Mouse (Mus musculus) neural tube, embryonic 12.5 days (tissue): ENCODE measurements around the gene Olfr1357. TPM values are rescaled to one million over a fixed set of nuclear protein-coding genes. Genes with fewer than 3 reads are reported as not detected.

Experiments
- ATAC-seq: fragments of 200-750 bp; cut with Nextera tagmentation; 2 replicates; pipeline ENCODE4 v1.8.0; 2017; ENCODE audit warnings: low read depth, mild to moderate bottlenecking, moderate TSS enrichment, moderate library complexity; ENCODE audit not compliant: low FRiP score
- H3K27ac ChIP-seq: fragments of 300-500 bp; sonication (generic); 2 replicates; pipeline ENCODE4 v1.5.1; 2016
- H3K27me3 ChIP-seq: fragments of 300-500 bp; sonication (generic); replicated peaks from 2 replicates; pipeline ENCODE4 v1.6.1; 2016; ENCODE audit warnings: mild to moderate bottlenecking
- H3K36me3 ChIP-seq: fragments of 300-500 bp; sonication (generic); 2 replicates; pipeline ENCODE4 v1.6.1; 2016; ENCODE audit warnings: mild to moderate bottlenecking
- H3K4me1 ChIP-seq: fragments of 300-500 bp; sonication (generic); 2 replicates; pipeline ENCODE4 v1.6.1; 2016
- H3K4me2 ChIP-seq: fragments of 300-500 bp; sonication (generic); replicated peaks from 2 replicates; pipeline ENCODE4 v1.6.1; 2016; ENCODE audit warnings: mild to moderate bottlenecking
- H3K4me3 ChIP-seq: fragments of 300-500 bp; sonication (generic); 2 replicates; pipeline ENCODE4 v1.5.1; 2016
- H3K9ac ChIP-seq: fragments of 300-500 bp; sonication (generic); 2 replicates; pipeline ENCODE4 v1.6.1; 2016; ENCODE audit warnings: mild to moderate bottlenecking
- H3K9me3 ChIP-seq: fragments of 300-500 bp; sonication (generic); 2 replicates; pipeline ENCODE4 v1.6.1; 2016; ENCODE audit warnings: mild to moderate bottlenecking
- WGBS: fragments of 180-500 bp; shearing (Covaris S2); methylation state at CpG from one replicate; pipeline ENCODE4 v1.1.7; 2016; 5-methylcytosine and 5-hydroxymethylcytosine counted together
- polyA plus RNA-seq: library from polyadenylated mRNA; unstranded; fragments of >200 nt; fragmentation: Nextera tagmentation; extraction: Ambion mirVana; gene quantifications from 2 replicates; pipeline ENCODE4 v1.2.1, GENCODE M21; 2016

Olfr1357 gene
- polyA plus RNA-seq, 1 experiment from 2014 or later: not detected

- 90% methylated on average over 4 of the region's 4 CpGs for WGBS
- Histone ChIP-seq H3K27me3 (no peaks in the 10 kb centered on the region), H3K9ac (no peak overlapping the region), H3K4me3 (no peak overlapping the region), H3K4me1 (peaks cover 9% of the 10 kb centered on the region; the same call in 1 of the 2 replicates), H3K9me3 (no peaks in the 10 kb centered on the region), H3K36me3 (peaks cover 10% of the 10 kb centered on the region; the same call in 1 of the 2 replicates), H3K4me2 (no peak overlapping the region), H3K27ac (no peak overlapping the region)
- no peak for ATAC-seq
These were observed 25.0 kb downstream of the Olfr1357 start for GRCm38 (mm10) chr10:78592856-78593379.

DNA sequence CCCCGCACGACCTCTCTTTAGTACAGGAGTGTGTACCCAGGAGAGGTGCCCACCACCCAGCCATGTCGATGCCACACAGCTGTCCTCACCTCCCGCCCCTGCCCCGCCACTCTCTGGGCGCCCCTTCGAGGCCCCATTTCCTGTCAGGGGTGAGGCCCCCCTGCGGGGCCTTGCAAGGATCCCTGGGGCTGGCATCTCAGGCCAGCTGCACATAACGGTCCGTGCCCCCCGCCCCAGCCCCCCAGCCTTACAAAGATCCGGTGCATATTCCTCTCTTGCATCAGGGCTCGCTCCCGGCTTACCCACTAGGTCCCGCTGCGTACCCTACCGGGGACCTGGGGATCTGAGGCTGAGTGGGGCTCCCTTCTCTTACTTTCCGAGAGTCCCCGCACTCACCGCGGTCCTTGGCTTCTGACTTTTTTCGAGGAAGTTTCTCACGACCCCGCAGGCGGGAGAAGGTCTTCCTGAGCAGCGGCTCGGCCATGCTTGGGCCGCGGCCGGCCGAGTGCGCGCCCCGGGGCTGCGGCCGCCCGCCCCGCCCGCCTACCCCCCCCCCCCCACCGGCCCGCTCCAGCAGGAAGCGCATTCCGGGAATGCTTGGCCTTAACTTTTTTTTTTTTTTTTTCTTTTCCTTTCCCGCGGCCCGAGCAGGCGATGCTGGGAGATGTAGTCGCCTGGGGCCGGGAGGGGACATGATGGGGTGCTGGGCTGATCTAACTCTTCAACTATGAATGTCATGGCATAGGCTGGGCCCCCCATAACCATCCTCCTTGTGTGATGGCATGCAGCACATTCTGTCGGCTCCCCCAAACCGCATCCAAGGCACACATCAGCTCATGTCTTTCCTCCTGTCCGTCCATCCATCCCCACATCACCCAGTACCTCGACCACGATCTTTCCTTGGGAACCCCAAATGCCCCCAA lies 26.2 kb downstream of the Olfr1357 start, which contains the start of gene Syde1:
TSS of gene Syde1 (minus strand) at position 559 of the 923 bp plus-strand sequence.
- H3K4me1 ChIP-seq: peaks cover 9% of the 10 kb centered on the region; the same call in 1 of the 2 replicates
- no peak within 1 kb of the TSS for H3K27ac ChIP-seq
- no peaks in the 10 kb centered on the region for H3K9me3 ChIP-seq
- peaks cover 16% of the 10 kb centered on the region; the same call in 1 of the 2 replicates for H3K36me3 ChIP-seq
- H3K4me2 ChIP-seq: peak within 1 kb of the TSS; percentile 85
- H3K27me3 ChIP-seq: no peaks in the 10 kb centered on the region
- peak within 1 kb of the TSS; percentile 57 for H3K4me3 ChIP-seq
- WGBS: 4% methylated on average over 43 of the region's 54 CpGs
- peak; percentile 72 for ATAC-seq
- H3K9ac ChIP-seq: peak within 1 kb of the TSS; percentile 65

GRCm38 (mm10) chr10:78590744-78591143 lies 27.1 kb downstream of the Olfr1357 start:
- WGBS: 48% methylated on average over 9 of the region's 9 CpGs
- peak overlapping the region; percentile 85 for H3K4me2 ChIP-seq
- H3K4me1 ChIP-seq: peaks cover 9% of the 10 kb centered on the region; the same call in 1 of the 2 replicates
- peak overlapping the region; percentile 57 for H3K4me3 ChIP-seq
- no peak overlapping the region for H3K27ac ChIP-seq
- H3K36me3 ChIP-seq: peaks cover 25% of the 10 kb centered on the region
- H3K9ac ChIP-seq: peak overlapping the region; percentile 65
- no peaks in the 10 kb centered on the region for H3K27me3 ChIP-seq
- ATAC-seq: no peak
- no peaks in the 10 kb centered on the region for H3K9me3 ChIP-seq

DNA sequence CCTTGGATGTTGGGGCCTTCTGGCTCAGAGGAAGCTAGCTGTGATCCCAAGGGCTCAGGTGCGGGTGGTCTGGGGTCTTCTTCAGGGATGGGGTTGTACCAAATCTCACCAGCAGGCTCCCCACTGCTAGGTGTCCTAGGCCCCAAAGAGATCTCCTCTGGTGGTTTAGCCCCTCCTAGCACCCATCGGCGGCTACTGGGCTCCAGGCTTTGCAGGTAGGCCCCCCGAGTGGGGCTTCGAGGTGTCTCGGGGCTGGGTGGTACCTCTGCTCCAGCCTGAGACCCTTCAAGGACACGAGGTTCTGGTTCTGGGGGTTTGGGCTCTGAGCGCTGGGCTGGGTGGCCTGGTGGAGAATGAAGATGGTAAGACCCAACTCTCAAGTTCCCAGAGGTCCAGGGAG lies 28.0 kb downstream of the Olfr1357 start:
- ATAC-seq: no peak
- Histone ChIP-seq H3K27me3 (no peaks in the 10 kb centered on the region), H3K4me2 (no peak overlapping the region; the same call in 1 of the 2 replicates), H3K36me3 (peaks cover 33% of the 10 kb centered on the region), H3K9me3 (no peaks in the 10 kb centered on the region), H3K4me3 (no peak overlapping the region), H3K4me1 (peaks cover 9% of the 10 kb centered on the region; the same call in 1 of the 2 replicates), H3K9ac (no peak overlapping the region), H3K27ac (no peak overlapping the region)
- WGBS: 96% methylated on average over 8 of the region's 8 CpGs

- H3K9me3 ChIP-seq: no peaks in the 10 kb centered on the region
- no peak overlapping the region for H3K9ac ChIP-seq
- H3K4me1 ChIP-seq: peaks cover 9% of the 10 kb centered on the region; the same call in 1 of the 2 replicates
- H3K4me2 ChIP-seq: no peak overlapping the region
- ATAC-seq: no peak
- H3K27me3 ChIP-seq: no peaks in the 10 kb centered on the region
- no peak overlapping the region for H3K27ac ChIP-seq
- no peak overlapping the region for H3K4me3 ChIP-seq
- 95% methylated on average over 18 of the region's 18 CpGs for WGBS
- H3K36me3 ChIP-seq: peaks cover 39% of the 10 kb centered on the region
These were observed 28.6 kb downstream of the Olfr1357 start for GRCm38 (mm10) chr10:78589291-78589690.

GRCm38 (mm10) chr10:78586026-78586425 lies 31.8 kb downstream of the Olfr1357 start:
- Histone ChIP-seq H3K4me3 (no peak overlapping the region), H3K9ac (no peak overlapping the region), H3K9me3 (no peaks in the 10 kb centered on the region), H3K4me2 (no peak overlapping the region), H3K27me3 (no peaks in the 10 kb centered on the region), H3K27ac (no peak overlapping the region), H3K36me3 (peaks cover 61% of the 10 kb centered on the region), H3K4me1 (peaks cover 5% of the 10 kb centered on the region; the same call in 1 of the 2 replicates)
- 95% methylated on average over 13 of the region's 13 CpGs for WGBS
- no peak for ATAC-seq

GRCm38 (mm10) chr10:78585606-78586005 lies 32.3 kb downstream of the Olfr1357 start:
- no peak overlapping the region for H3K27ac ChIP-seq
- no peak overlapping the region for H3K4me3 ChIP-seq
- peaks cover 5% of the 10 kb centered on the region; the same call in 1 of the 2 replicates for H3K4me1 ChIP-seq
- H3K27me3 ChIP-seq: no peaks in the 10 kb centered on the region
- H3K9ac ChIP-seq: no peak overlapping the region
- no peak overlapping the region for H3K4me2 ChIP-seq
- H3K9me3 ChIP-seq: no peaks in the 10 kb centered on the region
- WGBS: 90% methylated on average over 22 of the region's 22 CpGs
- H3K36me3 ChIP-seq: peaks cover 65% of the 10 kb centered on the region
- ATAC-seq: no peak

GRCm38 (mm10) chr10:78584996-78585395 lies 32.9 kb downstream of the Olfr1357 start:
- Histone ChIP-seq H3K9me3 (no peaks in the 10 kb centered on the region), H3K27me3 (no peaks in the 10 kb centered on the region), H3K4me1 (peaks cover 2% of the 10 kb centered on the region; the same call in 1 of the 2 replicates), H3K36me3 (peaks cover 68% of the 10 kb centered on the region), H3K9ac (no peak overlapping the region), H3K27ac (no peak overlapping the region), H3K4me2 (no peak overlapping the region), H3K4me3 (no peak overlapping the region)
- no peak for ATAC-seq
- 77% methylated on average over 1 of the region's 1 CpGs for WGBS

- H3K4me1 ChIP-seq: no peaks in the 10 kb centered on the region
- ATAC-seq: no peak
- H3K9ac ChIP-seq: no peak overlapping the region
- no peak overlapping the region for H3K27ac ChIP-seq
- H3K4me3 ChIP-seq: no peak overlapping the region
- WGBS: 86% methylated on average over 3 of the region's 3 CpGs
- H3K9me3 ChIP-seq: no peaks in the 10 kb centered on the region
- no peak overlapping the region for H3K4me2 ChIP-seq
- H3K36me3 ChIP-seq: peaks cover 73% of the 10 kb centered on the region
- no peaks in the 10 kb centered on the region for H3K27me3 ChIP-seq
These were observed 33.9 kb downstream of the Olfr1357 start for GRCm38 (mm10) chr10:78583939-78584338.

DNA sequence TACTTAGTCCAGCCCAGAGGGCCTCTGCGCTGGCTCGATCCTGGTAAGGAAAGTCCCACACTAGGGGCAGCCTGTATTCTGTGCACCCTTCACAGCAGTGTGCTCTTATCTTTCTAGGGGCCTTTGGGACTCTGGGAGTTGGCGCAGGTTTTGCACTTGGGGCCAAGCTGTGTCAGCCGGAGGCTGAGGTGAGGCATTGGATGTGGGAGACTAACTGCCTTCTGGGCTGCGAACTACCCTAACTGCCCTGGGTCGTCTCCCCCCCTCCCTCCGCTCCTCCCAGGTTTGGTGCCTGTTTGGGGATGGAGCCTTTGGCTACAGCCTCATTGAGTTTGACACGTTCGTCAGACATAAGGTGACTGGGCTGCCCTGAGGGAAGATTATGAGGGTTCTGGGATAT lies 34.5 kb downstream of the Olfr1357 start:
- 78% methylated on average over 9 of the region's 9 CpGs for WGBS
- Histone ChIP-seq H3K27me3 (no peaks in the 10 kb centered on the region), H3K27ac (no peak overlapping the region), H3K9me3 (no peaks in the 10 kb centered on the region), H3K4me3 (no peak overlapping the region), H3K9ac (no peak overlapping the region), H3K36me3 (peaks cover 75% of the 10 kb centered on the region), H3K4me1 (no peaks in the 10 kb centered on the region), H3K4me2 (no peak overlapping the region)
- no peak for ATAC-seq

- Histone ChIP-seq H3K27me3 (no peaks in the 10 kb centered on the region), H3K36me3 (peaks cover 69% of the 10 kb centered on the region), H3K4me3 (no peak overlapping the region), H3K4me2 (no peak overlapping the region), H3K9me3 (no peaks in the 10 kb centered on the region), H3K4me1 (no peaks in the 10 kb centered on the region), H3K9ac (no peak overlapping the region), H3K27ac (no peak overlapping the region)
- 94% methylated on average over 7 of the region's 7 CpGs for WGBS
- no peak for ATAC-seq
These were observed 36.8 kb downstream of the Olfr1357 start for GRCm38 (mm10) chr10:78581121-78581520.

DNA sequence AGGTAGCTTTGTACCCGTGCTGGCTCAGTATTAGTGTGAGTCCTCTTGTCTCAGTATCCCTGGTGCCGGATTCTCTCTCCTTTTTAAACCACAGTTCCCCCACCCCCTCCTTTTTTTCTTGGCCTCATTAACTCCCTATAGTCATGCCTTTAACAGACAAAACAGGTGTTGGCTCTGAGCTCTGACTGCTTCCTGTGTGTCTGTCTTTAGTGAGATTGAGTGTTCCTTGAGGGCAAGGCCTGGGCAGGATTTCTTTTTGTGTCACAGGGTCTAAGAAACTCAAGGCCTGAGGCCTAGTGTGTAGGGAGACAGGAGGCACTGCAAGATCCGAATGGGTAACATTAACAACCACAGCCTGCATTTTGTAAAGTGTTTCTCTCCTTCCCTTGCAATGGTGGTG lies 39.7 kb downstream of the Olfr1357 start:
- Histone ChIP-seq H3K36me3 (peaks cover 40% of the 10 kb centered on the region), H3K4me3 (no peak overlapping the region), H3K9ac (no peak overlapping the region), H3K4me1 (peaks cover 5% of the 10 kb centered on the region; the same call in 1 of the 2 replicates), H3K4me2 (no peak overlapping the region), H3K27me3 (no peaks in the 10 kb centered on the region), H3K9me3 (no peaks in the 10 kb centered on the region), H3K27ac (no peak overlapping the region)
- 68% methylated on average over 3 of the region's 3 CpGs for WGBS
- no peak for ATAC-seq
